Mouse (Mus musculus) testis, postnatal 14 days (tissue): ENCODE measurements at regions not wholly inside any gene's neighbourhood (a gene's known extent, or its start where the extent isn't known, plus 50 kb on each side); places are given as distances from the start of the nearest gene placed in this dataset.
A peak's percentile ranks its signal among the peaks of the same experiment; 100 is the strongest.

Experiments
- DNase-seq: peaks from one replicate; pipeline ENCODE4 v3.0.0; 2021; ENCODE audit warnings: low spot score

GRCm38 (mm10) chr7:115380989-115381610 is 637.6 kb downstream of the Insc start:
- DNase-seq = peak; percentile 10

GRCm38 (mm10) chr7:115382876-115383275 is 639.4 kb downstream of the Insc start:
- DNase-seq = no peak

GRCm38 (mm10) chr7:115388874-115389273 is 645.4 kb downstream of the Insc start:
- no peak for DNase-seq

GRCm38 (mm10) chr7:115392520-115392919 is 646.1 kb downstream of the Sox6 start:
- no peak for DNase-seq

- no peak for DNase-seq
Measured at GRCm38 (mm10) chr7:115398202-115398601, 640.4 kb downstream of the Sox6 start.

GRCm38 (mm10) chr7:115399461-115399860 is 639.1 kb downstream of the Sox6 start:
- DNase-seq = no peak

- no peak for DNase-seq
Measured at GRCm38 (mm10) chr7:115407889-115408288, 630.7 kb downstream of the Sox6 start.

GRCm38 (mm10) chr7:115408915-115409314 is 629.7 kb downstream of the Sox6 start:
- no peak for DNase-seq

- DNase-seq = no peak
Measured at GRCm38 (mm10) chr7:115410501-115411230, 627.9 kb downstream of the Sox6 start.

GRCm38 (mm10) chr7:115411456-115411855 is 627.1 kb downstream of the Sox6 start:
- DNase-seq = no peak

- DNase-seq = no peak
Measured at GRCm38 (mm10) chr7:115415147-115415561, 623.4 kb downstream of the Sox6 start.
